Mouse (Mus musculus) neural tube, embryonic 11.5 days (tissue): ENCODE measurements around the gene Olfr49. TPM values are rescaled to one million over a fixed set of nuclear protein-coding genes. Genes with fewer than 3 reads are reported as not detected.
"Not testable (repeated sequence)": the region's sequence is repeated elsewhere in the genome, so short reads cannot be mapped to it uniquely, and the experiment has no call there.

ENCODE experiments used
- ATAC-seq: fragments of 200-750 bp; cut with Nextera tagmentation; 2 replicates; pipeline ENCODE4 v1.8.0; 2017; ENCODE audit warnings: moderate number of reproducible peaks, mild to moderate bottlenecking, moderate TSS enrichment, moderate library complexity; ENCODE audit not compliant: insufficient read depth, low FRiP score, low TSS enrichment
- DNase-seq: peaks from one replicate; pipeline ENCODE4 v3.0.0-alpha.2; 2015; ENCODE audit warnings: low spot score
- H3K27ac ChIP-seq: fragments of 300-500 bp; sonication (generic); 2 replicates; pipeline ENCODE4 v1.5.1; 2014; ENCODE audit warnings: low read depth, mild to moderate bottlenecking, low read length
- H3K27me3 ChIP-seq: fragments of 300-500 bp; sonication (generic); 2 replicates; pipeline ENCODE4 v1.6.1; 2014; ENCODE audit warnings: mild to moderate bottlenecking, low read length, mixed read lengths; ENCODE audit not compliant: control insufficient read depth, insufficient read depth
- H3K36me3 ChIP-seq: fragments of 300-500 bp; sonication (generic); 2 replicates; pipeline ENCODE4 v1.6.1; 2014; ENCODE audit warnings: mild to moderate bottlenecking, low read length, moderate library complexity, mixed read lengths; ENCODE audit not compliant: control insufficient read depth, insufficient read depth
- H3K4me1 ChIP-seq: fragments of 300-500 bp; sonication (generic); 2 replicates; pipeline ENCODE4 v1.6.1; 2014; ENCODE audit warnings: low read length, mixed read lengths; ENCODE audit not compliant: control insufficient read depth, insufficient read depth
- H3K4me2 ChIP-seq: fragments of 300-500 bp; sonication (generic); 2 replicates; pipeline ENCODE4 v1.6.1; 2014; ENCODE audit warnings: low read depth, mild to moderate bottlenecking, moderate library complexity
- H3K4me3 ChIP-seq: fragments of 300-500 bp; sonication (generic); 2 replicates; pipeline ENCODE4 v1.5.1; 2014; ENCODE audit warnings: low read depth, low read length
- H3K9ac ChIP-seq: fragments of 300-500 bp; sonication (generic); 2 replicates; pipeline ENCODE4 v1.6.1; 2014; ENCODE audit warnings: mild to moderate bottlenecking, low read length
- H3K9me3 ChIP-seq: fragments of 300-500 bp; sonication (generic); 2 replicates; pipeline ENCODE4 v1.6.1; 2016; ENCODE audit warnings: low read length; ENCODE audit not compliant: control insufficient read depth
- WGBS: fragments of 180-500 bp; shearing (Covaris S2); extraction: QIAGEN DNeasy Blood & Tissue Kit; methylation state at CpG from one replicate; pipeline ENCODE4 v1.1.7; 2014; 5-methylcytosine and 5-hydroxymethylcytosine counted together
- polyA plus RNA-seq: library from polyadenylated mRNA; unstranded; fragments of >200 nt; fragmentation: Nextera tagmentation; extraction: Ambion mirVana; gene quantifications from 2 replicates; pipeline ENCODE4 v1.2.1, GENCODE M21; 2014

Gene Olfr49
- polyA plus RNA-seq, 1 experiment from 2014 or later = not detected

DNA sequence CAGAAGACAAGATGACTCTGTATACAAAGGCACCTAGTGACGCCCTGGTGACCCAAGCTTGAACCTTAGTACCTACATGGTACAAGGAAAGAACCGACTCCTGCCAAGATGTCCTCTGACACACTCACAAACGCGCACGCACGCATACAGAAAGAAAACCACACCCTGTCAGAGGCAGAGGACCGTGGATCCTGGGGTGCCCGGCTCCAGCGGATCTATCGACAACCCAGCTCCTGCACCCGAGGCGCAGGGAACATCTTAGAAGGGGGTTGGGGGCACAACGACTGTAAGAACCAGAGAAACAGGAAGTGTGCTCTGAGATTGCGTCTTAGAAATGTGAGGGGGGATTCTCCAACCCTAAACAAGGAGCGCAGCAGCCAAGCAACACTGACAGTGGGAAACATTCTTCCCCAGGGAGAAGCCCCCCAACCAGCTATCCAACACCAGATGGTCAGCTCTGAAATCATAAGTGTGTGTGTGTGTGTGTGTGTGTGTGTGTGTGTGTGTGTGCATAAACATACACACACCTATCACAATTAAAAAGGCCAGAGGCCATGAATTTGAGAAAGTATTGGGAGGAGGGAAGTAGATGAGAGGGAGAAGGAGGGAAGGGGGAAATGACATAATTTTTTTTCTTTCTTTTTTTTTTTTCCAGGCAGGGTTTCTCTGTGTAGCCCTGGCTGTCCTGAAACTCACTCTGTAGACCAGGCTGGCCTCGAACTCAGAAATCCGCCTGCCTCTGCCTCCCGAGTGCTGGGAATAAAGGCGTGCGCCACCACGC is 53.4 kb downstream of the Olfr49 start:
- Histone ChIP-seq H3K9ac (no peak overlapping the region), H3K4me2 (no peak overlapping the region), H3K36me3 (0 out of 2 replicates have a peak, but pooled peaks cover 3% of the 10 kb centered on the region), H3K9me3 (no peaks in the 10 kb centered on the region), H3K27me3 (no peaks in the 10 kb centered on the region), H3K27ac (no peak overlapping the region), H3K4me1 (peaks cover 4% of the 10 kb centered on the region; the same call in 1 of the 2 replicates), H3K4me3 (no peak overlapping the region)
- DNase-seq = no peak
- WGBS = 87% methylated on average over 21 of the region's 21 CpGs
- no peak for ATAC-seq

DNA sequence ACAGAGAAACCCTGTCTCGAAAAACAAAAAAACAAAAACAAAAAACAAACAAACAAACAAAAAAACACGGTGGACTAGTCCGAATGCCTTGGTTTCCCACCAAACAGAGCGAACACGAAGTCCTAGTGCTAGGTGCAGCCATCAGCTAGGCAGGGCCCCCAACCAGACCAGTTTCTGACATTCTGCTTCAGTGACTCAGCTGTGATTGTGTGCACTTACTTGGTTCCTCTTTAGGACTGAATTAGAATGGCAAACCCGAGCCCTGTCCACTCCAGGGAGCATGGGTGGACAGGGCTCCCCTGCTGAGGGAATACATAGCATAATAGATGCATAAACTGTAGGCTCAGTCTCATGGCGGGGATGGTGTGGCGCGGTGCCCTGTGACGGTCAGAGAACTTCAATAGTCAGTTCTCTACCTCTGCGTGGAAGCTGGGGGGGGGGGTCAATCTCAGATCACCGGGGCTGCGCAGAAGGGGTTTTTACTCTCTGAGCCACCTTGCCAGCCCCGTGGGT is 54.0 kb downstream of the Olfr49 start:
- H3K9me3 ChIP-seq = no peaks in the 10 kb centered on the region
- 87% methylated on average over 14 of the region's 14 CpGs for WGBS
- H3K27ac ChIP-seq = no peak overlapping the region
- ATAC-seq (no peak), DNase-seq (no peak)
- 0 out of 2 replicates have a peak, but pooled peaks cover 3% of the 10 kb centered on the region for H3K36me3 ChIP-seq
- no peak overlapping the region for H3K4me3 ChIP-seq
- H3K27me3 ChIP-seq = no peaks in the 10 kb centered on the region
- no peak overlapping the region for H3K4me2 ChIP-seq
- H3K4me1 ChIP-seq = peaks cover 4% of the 10 kb centered on the region; the same call in 1 of the 2 replicates
- H3K9ac ChIP-seq = no peak overlapping the region

DNA sequence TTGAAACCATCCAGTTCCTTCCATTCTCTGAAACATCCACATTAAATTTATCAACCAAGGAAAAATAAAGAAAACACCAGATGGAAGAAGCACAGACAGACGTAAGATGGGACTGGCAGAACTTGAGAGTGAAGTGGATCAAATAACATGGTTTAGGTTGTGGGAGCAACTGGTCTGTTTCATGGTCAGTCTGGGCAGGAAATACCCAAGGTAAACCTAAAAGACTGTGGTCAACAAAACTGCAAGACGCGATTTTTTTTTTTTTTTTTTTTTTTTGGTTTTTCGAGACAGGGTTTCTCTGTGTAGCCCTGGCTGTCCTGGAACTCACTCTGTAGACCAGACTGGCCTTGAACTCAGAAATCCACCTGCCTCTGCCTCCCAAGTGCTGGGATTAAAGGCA is 54.9 kb downstream of the Olfr49 start:
- H3K4me2 ChIP-seq, H3K36me3 ChIP-seq, DNase-seq, H3K9ac ChIP-seq, ATAC-seq, H3K27ac ChIP-seq, H3K4me1 ChIP-seq, H3K4me3 ChIP-seq, H3K27me3 ChIP-seq, H3K9me3 ChIP-seq: not testable (repeated sequence)
- WGBS = 86% methylated on average over 3 of the region's 4 CpGs

DNA sequence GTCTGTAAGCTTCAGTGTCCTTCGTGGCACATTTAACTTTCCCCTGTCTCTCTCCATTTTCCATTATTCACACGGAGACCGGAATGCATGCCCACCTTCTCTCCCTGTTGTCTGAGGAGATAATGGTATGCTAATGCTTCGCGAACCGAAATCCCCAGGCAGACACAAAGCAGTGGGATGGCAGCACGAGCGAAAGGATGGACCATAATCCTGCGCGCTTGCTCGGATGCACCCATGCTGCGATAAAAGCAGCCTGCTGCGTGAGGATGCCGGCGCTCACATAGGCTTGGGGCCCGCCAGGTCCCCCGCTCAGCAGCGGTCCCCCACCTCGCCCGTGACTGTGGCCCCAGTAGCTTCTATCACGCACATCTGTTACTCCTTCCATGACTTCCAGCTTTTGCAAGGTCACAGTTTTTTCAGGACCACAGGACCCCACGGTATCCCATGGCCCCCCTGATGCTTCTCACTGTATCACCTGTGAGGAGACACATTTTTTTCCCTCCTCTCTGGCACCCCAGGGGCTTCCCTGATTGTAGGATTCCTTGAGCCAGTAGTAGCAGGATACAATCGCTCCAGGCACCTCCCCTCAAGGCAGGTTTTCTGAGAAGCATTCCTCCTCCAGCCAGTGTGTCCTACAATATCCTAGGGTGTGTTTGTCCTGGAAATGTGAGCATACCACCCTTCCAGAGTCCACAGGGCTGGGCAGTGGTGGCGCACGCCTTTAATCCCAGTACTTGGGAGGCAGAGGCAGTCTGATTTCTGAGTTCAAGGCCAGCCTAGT is 55.6 kb downstream of the Olfr49 start:
- Histone ChIP-seq H3K36me3 (no peaks in the 10 kb centered on the region), H3K4me3 (peak overlapping the region; percentile 17), H3K4me2 (peak overlapping the region; percentile 56), H3K9ac (peak overlapping the region; percentile 49), H3K27ac (no peak overlapping the region; the same call in 1 of the 2 replicates), H3K27me3 (no peaks in the 10 kb centered on the region), H3K4me1 (peaks cover 4% of the 10 kb centered on the region; the same call in 1 of the 2 replicates), H3K9me3 (no peaks in the 10 kb centered on the region)
- peak; percentile 55 for DNase-seq
- WGBS = 5% methylated on average over 25 of the region's 25 CpGs
- ATAC-seq = peak; percentile 29

DNA sequence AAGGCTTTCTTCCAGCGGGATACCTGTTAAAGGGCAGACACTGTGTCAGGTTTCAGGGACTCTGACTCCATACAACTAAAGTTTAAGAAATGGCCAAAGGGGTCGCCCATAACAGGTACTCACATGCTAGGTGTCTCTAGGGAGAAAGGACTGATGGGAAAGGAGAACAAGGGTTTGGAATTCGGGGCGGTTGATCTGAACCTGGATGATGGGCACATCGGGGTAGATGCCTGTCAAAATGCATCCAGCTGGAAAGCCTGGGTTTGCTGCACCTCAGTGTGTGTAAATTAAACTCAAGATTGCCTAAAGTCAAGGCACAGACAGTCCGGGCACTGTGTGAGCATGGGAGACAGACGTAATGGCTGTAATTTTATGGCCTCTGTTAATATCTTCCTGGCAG is 56.2 kb downstream of the Olfr49 start:
- no peaks in the 10 kb centered on the region for H3K36me3 ChIP-seq
- peak overlapping the region; percentile 49 for H3K9ac ChIP-seq
- no peaks in the 10 kb centered on the region for H3K9me3 ChIP-seq
- H3K27me3 ChIP-seq = no peaks in the 10 kb centered on the region
- ATAC-seq (peak; percentile 43), DNase-seq (no peak)
- peaks cover 4% of the 10 kb centered on the region; the same call in 1 of the 2 replicates for H3K4me1 ChIP-seq
- H3K27ac ChIP-seq = no peak overlapping the region
- H3K4me3 ChIP-seq = peak overlapping the region; percentile 17
- WGBS = 6% methylated on average over 7 of the region's 7 CpGs
- H3K4me2 ChIP-seq = peak overlapping the region; percentile 56

Other genes with a start within 250 kb of the Olfr49 start
- gene Dad1, start 30.8 kb downstream of the Olfr49 start, polyA plus RNA-seq = 274 and 286 TPM in 2 replicates
- gene Abhd4, start 30.8 kb downstream of the Olfr49 start, polyA plus RNA-seq = 45.7 and 46.6 TPM in 2 replicates
- 49.8 and 53.0 TPM in 2 replicates for gene Oxa1l, start 75.9 kb upstream of the Olfr49 start, polyA plus RNA-seq
- 4.5 and 4.8 TPM in 2 replicates for gene Slc7a7, start 132.8 kb upstream of the Olfr49 start, polyA plus RNA-seq
- 190 and 216 TPM in 2 replicates for gene Mrpl52, start 142.0 kb upstream of the Olfr49 start, polyA plus RNA-seq
- gene Mmp14, start 146.7 kb upstream of the Olfr49 start, polyA plus RNA-seq = 69.6 and 70.6 TPM in 2 replicates
- gene Lrp10, start 179.2 kb upstream of the Olfr49 start, polyA plus RNA-seq = 24.5 and 26.6 TPM in 2 replicates
- 23.3 and 26.2 TPM in 2 replicates for gene Rem2, start 191.2 kb upstream of the Olfr49 start, polyA plus RNA-seq
- gene Prmt5, start 232.6 kb upstream of the Olfr49 start, polyA plus RNA-seq = 124 and 126 TPM in 2 replicates